Mouse (Mus musculus) right cerebral cortex, postnatal 25 days (tissue): ENCODE measurements around the gene Spry2.

Experiments used
- DNase-seq: peaks from one replicate; pipeline ENCODE4 v3.0.0; 2022

Spry2 gene

GRCm38 (mm10) chr14:105896791-105897568, at the start of gene Spry2:
Spry2 (minus strand) TSS chr14:105896819.
- DNase-seq, result peak; percentile 89

- no peak for DNase-seq
Observed at GRCm38 (mm10) chr14:105941353-105941752, 44.7 kb upstream of the Spry2 start.

- no peak for DNase-seq
Observed at GRCm38 (mm10) chr14:105926726-105927125, 30.1 kb upstream of the Spry2 start.

GRCm38 (mm10) chr14:105925305-105925704, 28.7 kb upstream of the Spry2 start:
- DNase-seq, result no peak

GRCm38 (mm10) chr14:105924712-105925111, 28.1 kb upstream of the Spry2 start:
- no peak for DNase-seq

- DNase-seq, result no peak
Observed at GRCm38 (mm10) chr14:105922874-105923273, 26.3 kb upstream of the Spry2 start.

- DNase-seq, result no peak
Observed at GRCm38 (mm10) chr14:105922427-105922826, 25.8 kb upstream of the Spry2 start.

- no peak for DNase-seq
Observed at GRCm38 (mm10) chr14:105921217-105921695, 24.6 kb upstream of the Spry2 start.

GRCm38 (mm10) chr14:105920395-105921216, 24.0 kb upstream of the Spry2 start:
- no peak for DNase-seq

- DNase-seq, result no peak
Observed at GRCm38 (mm10) chr14:105907216-105907615, 10.6 kb upstream of the Spry2 start.

GRCm38 (mm10) chr14:105905935-105906334, 9.3 kb upstream of the Spry2 start:
- DNase-seq, result no peak

GRCm38 (mm10) chr14:105905509-105905908, 8.9 kb upstream of the Spry2 start:
- no peak for DNase-seq

GRCm38 (mm10) chr14:105902807-105903206, 6.2 kb upstream of the Spry2 start:
- DNase-seq, result no peak

GRCm38 (mm10) chr14:105900841-105901240, 4.2 kb upstream of the Spry2 start:
- DNase-seq, result no peak

- no peak for DNase-seq
Observed at GRCm38 (mm10) chr14:105899116-105899515, 2.5 kb upstream of the Spry2 start.

GRCm38 (mm10) chr14:105898266-105899111, 1.9 kb upstream of the Spry2 start:
- DNase-seq, result peak; percentile 91

- peak; percentile 65 for DNase-seq
Observed at GRCm38 (mm10) chr14:105897569-105898101, 1.0 kb upstream of the Spry2 start.

- peak; percentile 49 for DNase-seq
Observed at GRCm38 (mm10) chr14:105895961-105896651, 513 bp downstream of the Spry2 start.

- peak; percentile 60 for DNase-seq
Observed at GRCm38 (mm10) chr14:105894971-105895873, 1.4 kb downstream of the Spry2 start.

- DNase-seq, result peak; percentile 52
Observed at GRCm38 (mm10) chr14:105893623-105893995, 3.0 kb downstream of the Spry2 start.
